Mouse (Mus musculus) heart, embryonic 16.5 days (tissue): ENCODE data around the gene Fam57b. TPM values are rescaled to one million over a fixed set of nuclear protein-coding genes. Genes with fewer than 3 reads are reported as not detected.

Experiments used
- ATAC-seq: fragments of 200-750 bp; cut with Nextera tagmentation; replicated peaks from 2 replicates; pipeline ENCODE4 v1.8.0; 2017; ENCODE audit warnings: moderate number of reproducible peaks; ENCODE audit not compliant: insufficient read depth, low FRiP score; ENCODE audit errors: extremely low read depth
- H3K27ac ChIP-seq: fragments of 300-500 bp; sonication (generic); 2 replicates; pipeline ENCODE4 v1.5.1; 2014; ENCODE audit warnings: mild to moderate bottlenecking, low read length, control low read depth, moderate library complexity
- H3K27me3 ChIP-seq: fragments of 300-500 bp; sonication (generic); 2 replicates; pipeline ENCODE4 v1.6.1; 2014; ENCODE audit warnings: low read length, mixed read lengths; ENCODE audit not compliant: control insufficient read depth, insufficient read depth
- H3K36me3 ChIP-seq: fragments of 300-500 bp; sonication (generic); 2 replicates; pipeline ENCODE4 v1.6.1; 2014; ENCODE audit not compliant: control insufficient read depth, insufficient read depth
- H3K4me1 ChIP-seq: fragments of 300-500 bp; sonication (generic); 2 replicates; pipeline ENCODE4 v1.6.1; 2014; ENCODE audit warnings: low read length, mixed read lengths; ENCODE audit not compliant: control insufficient read depth, insufficient read depth
- H3K4me2 ChIP-seq: fragments of 300-500 bp; sonication (generic); 2 replicates; pipeline ENCODE4 v1.6.1; 2014; ENCODE audit warnings: low read depth, mild to moderate bottlenecking, control low read depth, low read length
- H3K4me3 ChIP-seq: fragments of 300-500 bp; sonication (generic); 2 replicates; pipeline ENCODE4 v1.5.1; 2014; ENCODE audit warnings: mild to moderate bottlenecking, control low read depth, low read length
- H3K9ac ChIP-seq: fragments of 300-500 bp; sonication (generic); 2 replicates; pipeline ENCODE4 v1.6.1; 2014; ENCODE audit warnings: low read length, control low read depth
- H3K9me3 ChIP-seq: fragments of 300-500 bp; sonication (generic); replicated peaks from 2 replicates; pipeline ENCODE4 v1.6.1; 2016; ENCODE audit warnings: low read length; ENCODE audit not compliant: control insufficient read depth
- WGBS: fragments of 180-500 bp; shearing (Covaris S2); extraction: QIAGEN DNeasy Blood & Tissue Kit; methylation state at CpG from one replicate; pipeline ENCODE4 v1.1.7; 2014; 5-methylcytosine and 5-hydroxymethylcytosine counted together
- polyA plus RNA-seq: library from polyadenylated mRNA; unstranded; fragments of >200 nt; fragmentation: Nextera tagmentation; extraction: Ambion mirVana; gene quantifications from 2 replicates; pipeline ENCODE4 v1.2.1, GENCODE M21; 2015

Fam57b gene
- polyA plus RNA-seq, 1 experiment from 2014 or later, result 1.4 TPM

DNA sequence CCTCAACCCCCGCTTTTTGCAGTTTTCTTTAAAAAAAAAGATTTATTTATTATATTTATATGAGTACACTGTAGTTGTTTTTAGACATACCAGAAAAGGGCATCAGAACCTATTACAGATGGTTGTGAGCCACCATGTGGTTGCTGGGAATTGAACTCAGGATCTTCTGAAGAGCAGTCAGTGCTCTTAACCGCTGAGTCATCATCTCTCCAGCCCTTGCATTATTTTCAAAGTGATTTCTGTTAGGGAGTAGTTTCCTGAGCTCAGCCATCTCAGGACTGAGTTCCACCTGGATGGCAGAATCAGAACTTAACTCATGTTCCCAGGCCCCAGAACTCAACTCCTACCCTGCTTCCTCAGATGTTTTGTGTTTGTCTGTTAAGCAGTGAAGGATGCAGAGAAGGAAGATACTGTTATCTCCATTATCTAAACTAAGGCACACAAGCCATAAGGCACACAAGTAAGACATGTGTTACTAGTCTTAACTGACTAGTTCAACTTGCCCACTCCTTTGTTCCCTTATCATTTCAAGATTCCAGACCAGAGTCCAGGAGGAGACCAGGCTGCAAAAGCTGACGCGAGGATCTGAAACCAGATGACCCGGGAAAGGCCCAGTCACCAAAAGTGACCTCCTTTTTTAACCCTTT is 12.4 kb downstream of the Fam57b start:
- Histone ChIP-seq H3K4me1 (peaks cover 15% of the 10 kb centered on the region), H3K9ac (peak overlapping the region; percentile 68), H3K9me3 (no peaks in the 10 kb centered on the region), H3K4me2 (peak overlapping the region; percentile 66; the same call in 1 of the 2 replicates), H3K4me3 (no peak overlapping the region), H3K36me3 (no peaks in the 10 kb centered on the region), H3K27ac (peak overlapping the region; percentile 90), H3K27me3 (no peaks in the 10 kb centered on the region)
- no peak for ATAC-seq
- 54% methylated on average over 5 of the region's 5 CpGs for WGBS

DNA sequence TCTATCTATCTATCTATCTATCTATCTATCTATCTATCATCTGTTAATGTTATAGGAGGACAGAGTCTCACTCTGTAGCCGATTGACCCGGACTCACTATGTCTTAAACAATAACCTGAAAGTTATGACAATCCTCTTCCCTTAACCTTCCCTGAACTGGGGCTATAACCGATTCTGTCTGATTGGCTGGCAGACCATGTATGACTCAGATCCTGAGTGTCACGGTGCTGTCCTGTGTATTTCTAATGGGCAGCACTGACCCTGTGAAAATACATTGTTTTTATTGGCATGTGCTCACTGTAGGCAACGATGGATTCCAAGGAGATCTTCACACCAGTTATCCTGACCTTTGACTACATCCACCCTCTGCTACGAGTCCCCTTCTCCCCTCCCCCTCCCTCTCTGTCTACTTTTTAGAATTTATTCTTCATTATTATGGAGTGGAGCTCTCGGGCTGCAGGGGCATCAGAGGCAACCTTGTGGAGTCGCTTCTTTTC is 18.3 kb downstream of the Fam57b start:
- Histone ChIP-seq H3K27me3 (no peaks in the 10 kb centered on the region), H3K27ac (no peak overlapping the region), H3K9ac (no peak overlapping the region), H3K36me3 (no peaks in the 10 kb centered on the region), H3K4me3 (no peak overlapping the region), H3K9me3 (no peaks in the 10 kb centered on the region), H3K4me2 (no peak overlapping the region), H3K4me1 (no peaks in the 10 kb centered on the region)
- no peak for ATAC-seq
- 60% methylated on average over 8 of the region's 8 CpGs for WGBS

- no peaks in the 10 kb centered on the region for H3K27me3 ChIP-seq
- H3K27ac ChIP-seq, result no peak overlapping the region
- 85% methylated on average over 8 of the region's 8 CpGs for WGBS
- H3K4me1 ChIP-seq, result no peaks in the 10 kb centered on the region
- H3K9me3 ChIP-seq, result no peaks in the 10 kb centered on the region
- H3K36me3 ChIP-seq, result no peaks in the 10 kb centered on the region
- no peak overlapping the region for H3K9ac ChIP-seq
- no peak overlapping the region for H3K4me2 ChIP-seq
- ATAC-seq, result no peak
- no peak overlapping the region for H3K4me3 ChIP-seq
Observed at GRCm38 (mm10) chr7:126816494-126816893, 19.0 kb downstream of the Fam57b start.

DNA sequence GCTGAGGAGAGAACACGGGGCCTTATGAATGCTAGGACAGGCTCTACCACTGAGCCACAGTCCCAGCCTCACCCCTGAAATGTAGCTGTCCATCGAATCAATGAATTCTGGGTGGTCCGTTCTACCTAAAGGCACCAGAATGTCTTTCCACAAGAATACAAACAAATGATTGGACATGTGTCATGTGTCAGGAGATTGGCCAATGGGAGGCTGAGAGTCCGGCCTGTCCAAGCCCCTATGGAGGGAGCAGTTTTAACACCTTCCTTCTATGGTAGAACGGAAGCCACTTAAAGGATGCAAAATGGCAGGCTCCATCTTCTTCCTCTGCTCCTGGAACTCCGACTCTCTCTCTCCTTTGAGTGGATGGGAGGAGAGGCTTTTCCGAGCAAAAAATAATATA is 20.1 kb downstream of the Fam57b start:
- no peak for ATAC-seq
- H3K27me3 ChIP-seq, result peaks cover 5% of the 10 kb centered on the region
- H3K9ac ChIP-seq, result no peak overlapping the region
- no peak overlapping the region for H3K27ac ChIP-seq
- peaks cover 2% of the 10 kb centered on the region for H3K4me1 ChIP-seq
- no peak overlapping the region for H3K4me2 ChIP-seq
- WGBS, result 79% methylated on average over 7 of the region's 7 CpGs
- H3K4me3 ChIP-seq, result no peak overlapping the region
- no peaks in the 10 kb centered on the region for H3K36me3 ChIP-seq
- no peaks in the 10 kb centered on the region for H3K9me3 ChIP-seq

GRCm38 (mm10) chr7:126818818-126819217 is 21.4 kb downstream of the Fam57b start:
- ATAC-seq, result no peak
- H3K9ac ChIP-seq, result no peak overlapping the region
- no peaks in the 10 kb centered on the region for H3K9me3 ChIP-seq
- peaks cover 9% of the 10 kb centered on the region for H3K4me1 ChIP-seq
- H3K4me3 ChIP-seq, result no peak overlapping the region
- H3K4me2 ChIP-seq, result no peak overlapping the region
- no peak overlapping the region for H3K27ac ChIP-seq
- 16% methylated on average over 1 of the region's 1 CpGs for WGBS
- H3K27me3 ChIP-seq, result peaks cover 16% of the 10 kb centered on the region
- no peaks in the 10 kb centered on the region for H3K36me3 ChIP-seq

DNA sequence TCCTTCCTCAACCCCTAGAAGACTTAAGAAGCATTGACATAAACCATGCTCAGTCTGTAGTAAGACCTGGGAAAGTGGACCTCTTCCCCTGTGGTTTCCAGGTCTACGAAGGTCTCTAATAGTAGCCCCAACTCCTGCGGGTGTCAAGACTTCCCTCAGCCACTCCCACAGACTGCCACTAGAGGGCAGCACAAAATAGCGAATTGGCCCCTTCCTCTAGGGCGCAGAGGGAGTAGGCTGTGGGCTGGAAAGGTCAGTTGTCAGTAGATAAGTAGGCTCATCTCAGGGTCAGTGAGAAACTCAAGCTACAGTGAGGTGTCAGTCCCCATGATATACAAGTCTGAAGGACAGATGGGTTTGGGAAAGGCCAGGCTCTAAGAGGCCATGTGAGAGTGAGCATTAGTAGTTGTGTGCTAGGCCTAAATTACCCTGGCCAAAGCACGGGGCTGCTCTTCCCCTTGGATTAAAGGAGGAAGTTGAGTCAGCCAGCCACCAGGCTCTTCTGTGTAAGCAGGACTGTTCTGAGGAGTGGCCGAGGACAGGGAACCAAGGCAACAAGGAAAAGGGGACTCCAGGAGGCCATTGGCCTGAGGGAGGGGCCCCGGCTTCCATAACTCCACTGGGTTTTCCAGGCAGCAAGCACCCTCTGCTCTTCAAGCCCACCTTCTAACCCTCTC is 24.5 kb downstream of the Fam57b start:
- ATAC-seq, result peak; percentile 64; the same call in 1 of the 2 replicates
- no peaks in the 10 kb centered on the region for H3K36me3 ChIP-seq
- no peak overlapping the region for H3K4me2 ChIP-seq
- H3K4me1 ChIP-seq, result peaks cover 9% of the 10 kb centered on the region
- no peak overlapping the region for H3K27ac ChIP-seq
- H3K4me3 ChIP-seq, result no peak overlapping the region
- 18% methylated on average over 7 of the region's 7 CpGs for WGBS
- H3K9me3 ChIP-seq, result no peaks in the 10 kb centered on the region
- peaks cover 27% of the 10 kb centered on the region for H3K27me3 ChIP-seq
- H3K9ac ChIP-seq, result no peak overlapping the region

DNA sequence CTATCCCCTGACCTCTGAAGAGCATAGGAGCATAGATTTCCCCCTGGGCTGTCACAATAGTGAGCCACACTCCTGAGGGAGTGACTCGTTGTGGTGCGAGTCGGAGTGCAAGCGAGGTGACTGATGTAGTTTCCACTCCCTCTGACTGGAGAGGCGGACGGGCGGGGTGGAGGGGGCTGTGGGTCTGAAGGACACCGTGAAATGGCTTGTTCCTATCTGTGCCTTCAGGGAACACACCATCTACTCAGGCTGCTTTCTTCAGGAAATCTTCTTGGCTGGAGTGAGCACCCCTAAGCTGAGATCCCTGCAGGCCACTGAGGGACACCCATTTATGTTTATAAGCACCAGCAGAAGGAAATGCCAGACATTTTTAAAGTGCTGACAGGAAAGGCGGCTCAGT is 25.3 kb downstream of the Fam57b start:
- no peaks in the 10 kb centered on the region for H3K36me3 ChIP-seq
- peaks cover 29% of the 10 kb centered on the region for H3K27me3 ChIP-seq
- no peaks in the 10 kb centered on the region for H3K9me3 ChIP-seq
- no peak overlapping the region for H3K27ac ChIP-seq
- H3K9ac ChIP-seq, result no peak overlapping the region
- H3K4me3 ChIP-seq, result no peak overlapping the region; the same call in 1 of the 2 replicates
- peaks cover 9% of the 10 kb centered on the region for H3K4me1 ChIP-seq
- no peak for ATAC-seq
- 22% methylated on average over 9 of the region's 9 CpGs for whole genome bisulfite sequencing
- peak overlapping the region; percentile 49; the same call in 1 of the 2 replicates for H3K4me2 ChIP-seq

DNA sequence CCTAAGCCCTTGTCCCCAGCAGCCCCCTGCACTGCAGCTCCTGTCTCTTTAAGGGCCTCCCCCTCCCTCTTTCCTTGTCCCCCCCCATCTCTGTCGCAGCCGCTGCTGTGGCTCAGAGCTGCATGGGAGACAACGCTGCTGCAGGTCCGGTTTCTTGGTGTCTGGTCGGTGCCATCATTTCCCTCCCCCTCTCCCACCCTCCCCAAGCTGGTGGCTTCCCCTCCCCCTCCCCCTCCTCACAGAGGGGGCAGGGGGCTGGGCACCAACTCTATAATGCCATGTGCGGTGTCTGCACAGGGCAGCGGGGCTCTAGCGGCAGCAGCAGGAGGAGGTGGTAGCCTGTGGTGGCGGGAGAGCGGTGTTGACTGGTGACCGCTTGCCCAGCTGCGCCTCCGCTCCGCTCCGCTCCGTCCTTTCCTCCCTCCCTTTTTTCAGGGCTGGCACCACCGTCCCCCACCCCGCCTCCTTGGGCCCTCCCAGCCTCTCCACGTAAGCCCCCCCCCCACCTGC is 25.8 kb downstream of the Fam57b start:
- peak overlapping the region; percentile 49 for H3K4me2 ChIP-seq
- ATAC-seq, result no peak
- peaks cover 9% of the 10 kb centered on the region for H3K4me1 ChIP-seq
- H3K27me3 ChIP-seq, result peaks cover 29% of the 10 kb centered on the region
- no peaks in the 10 kb centered on the region for H3K9me3 ChIP-seq
- H3K9ac ChIP-seq, result no peak overlapping the region
- no peak overlapping the region for H3K27ac ChIP-seq
- WGBS, result 4% methylated on average over 16 of the region's 19 CpGs
- H3K36me3 ChIP-seq, result no peaks in the 10 kb centered on the region
- peak overlapping the region; percentile 34 for H3K4me3 ChIP-seq

DNA sequence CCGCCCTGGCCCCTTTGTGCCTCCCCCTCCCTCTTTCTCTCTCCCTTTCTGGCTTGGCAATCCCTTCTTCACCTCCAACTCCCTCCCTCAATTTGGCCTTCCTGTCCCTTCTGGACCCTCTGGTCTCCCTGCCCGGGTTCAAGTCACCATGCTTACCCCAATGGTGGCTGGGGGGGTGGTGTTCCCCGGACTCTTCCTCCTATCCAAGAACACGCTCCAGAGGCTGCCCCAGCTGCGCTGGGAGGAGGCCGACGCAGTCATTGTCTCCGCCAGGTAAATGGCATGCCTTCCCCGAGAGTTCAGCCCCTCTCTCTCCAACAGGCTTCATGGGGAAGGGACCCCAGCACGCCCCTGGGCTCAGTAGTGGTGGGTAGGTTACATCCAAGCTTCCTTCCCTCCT is 26.5 kb downstream of the Fam57b start:
- no peak overlapping the region for H3K9ac ChIP-seq
- peaks cover 29% of the 10 kb centered on the region for H3K27me3 ChIP-seq
- 21% methylated on average over 10 of the region's 10 CpGs for WGBS
- H3K4me3 ChIP-seq, result no peak overlapping the region
- no peak for ATAC-seq
- H3K9me3 ChIP-seq, result no peaks in the 10 kb centered on the region
- peaks cover 9% of the 10 kb centered on the region for H3K4me1 ChIP-seq
- H3K27ac ChIP-seq, result no peak overlapping the region
- no peak overlapping the region for H3K4me2 ChIP-seq
- H3K36me3 ChIP-seq, result no peaks in the 10 kb centered on the region
